Mouse (Mus musculus): ENCODE results near the gene Wdr70. TPM values are rescaled to one million over a fixed set of nuclear protein-coding genes. Genes with fewer than 3 reads are reported as not detected.

Gene Wdr70
- polyA plus RNA-seq, 1 experiment from 2014 or later, result 49.3 TPM

DNA sequence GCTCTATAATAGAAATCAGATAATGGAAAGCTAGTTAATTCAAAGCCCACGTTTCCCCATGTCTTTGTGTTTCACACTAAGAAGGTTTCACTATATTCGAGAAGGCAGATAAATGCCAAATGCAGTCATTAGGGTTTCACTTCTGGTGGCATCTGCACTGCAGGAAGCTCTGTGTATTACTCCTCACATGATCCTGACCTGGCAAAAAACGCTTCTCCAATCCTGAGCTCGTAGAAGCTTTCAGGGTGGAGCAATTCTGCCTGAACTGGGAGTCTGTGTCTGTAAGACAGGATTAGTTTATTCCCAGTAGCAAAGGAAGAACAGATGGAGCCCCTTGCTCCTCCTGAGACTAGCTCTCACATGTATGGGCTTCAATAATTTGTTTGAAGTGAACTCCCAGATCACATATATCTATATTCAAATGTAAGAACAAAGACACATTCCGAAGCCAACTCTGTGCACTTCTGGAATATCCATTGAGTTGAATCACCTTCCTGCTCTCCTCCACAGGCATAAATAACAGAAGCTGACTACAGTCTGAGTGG, 192.4 kb downstream of the Wdr70 start:
- Histone ChIP-seq H3K27me3 (ENCODE audit: control insufficient read depth, insufficient read depth, low read length) (no peaks in the 10 kb centered on the region), H3K4me2 (no peak overlapping the region), H3K4me3 (ENCODE audit: low read depth, low read length) (no peak overlapping the region), H3K4me1 (ENCODE audit: control insufficient read depth, insufficient read depth, low read length) (no peaks in the 10 kb centered on the region), H3K27ac (ENCODE audit: low read depth, low read length) (no peak overlapping the region), H3K9me3 (replicated peaks; ENCODE audit: control insufficient read depth, low read length) (no peaks in the 10 kb centered on the region), H3K9ac (ENCODE audit: low read depth, low read length) (no peak overlapping the region), H3K36me3 (ENCODE audit: control insufficient read depth, insufficient read depth, low read length) (no peaks in the 10 kb centered on the region)
- no peak for ATAC-seq (replicated peaks; ENCODE audit: insufficient number of reproducible peaks, low FRiP score, low TSS enrichment)
- WGBS (ENCODE audit: insufficient replicate concordance), result 83% methylated on average over 5 of the region's 5 CpGs

DNA sequence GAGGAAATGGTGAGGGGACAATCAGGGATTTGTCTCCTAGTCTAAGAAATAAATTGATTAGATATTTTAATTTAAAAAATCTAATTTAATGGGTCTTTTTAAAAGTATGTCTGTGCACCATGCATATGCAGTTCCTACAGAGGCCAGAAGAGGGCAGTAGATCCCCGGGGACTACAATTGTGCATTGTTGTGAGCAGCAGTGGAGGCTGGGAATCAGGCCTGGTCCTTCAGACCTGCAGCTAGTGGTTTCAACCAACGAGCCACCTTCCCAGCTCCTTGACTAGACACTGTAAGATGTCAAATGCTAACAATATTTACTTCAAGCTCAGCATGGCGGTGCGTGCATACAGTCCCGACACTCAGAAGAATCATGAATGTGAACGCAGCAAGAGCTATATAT, 199.7 kb downstream of the Wdr70 start:
- Histone ChIP-seq H3K36me3 (ENCODE audit: control insufficient read depth, insufficient read depth, low read length) (no peaks in the 10 kb centered on the region), H3K4me2 (no peak overlapping the region), H3K27ac (ENCODE audit: low read depth, low read length) (no peak overlapping the region), H3K9me3 (replicated peaks; ENCODE audit: control insufficient read depth, low read length) (no peaks in the 10 kb centered on the region), H3K9ac (ENCODE audit: low read depth, low read length) (no peak overlapping the region), H3K27me3 (ENCODE audit: control insufficient read depth, insufficient read depth, low read length) (no peaks in the 10 kb centered on the region), H3K4me3 (ENCODE audit: low read depth, low read length) (no peak overlapping the region), H3K4me1 (ENCODE audit: control insufficient read depth, insufficient read depth, low read length) (no peaks in the 10 kb centered on the region)
- no peak for ATAC-seq (replicated peaks; ENCODE audit: insufficient number of reproducible peaks, low FRiP score, low TSS enrichment)
- WGBS (ENCODE audit: insufficient replicate concordance), result 91% methylated on average over 6 of the region's 6 CpGs

GRCm38 (mm10) chr15:7891547-7892282, 207.3 kb downstream of the Wdr70 start:
- H3K27ac ChIP-seq (ENCODE audit: low read depth, low read length), result no peak overlapping the region
- no peak overlapping the region for H3K4me2 ChIP-seq
- H3K36me3 ChIP-seq (ENCODE audit: control insufficient read depth, insufficient read depth, low read length), result no peaks in the 10 kb centered on the region
- no peak overlapping the region for H3K9ac ChIP-seq (ENCODE audit: low read depth, low read length)
- peak; percentile 26; the same call in 1 of the 2 replicates for ATAC-seq (replicated peaks; ENCODE audit: insufficient number of reproducible peaks, low FRiP score, low TSS enrichment)
- H3K4me1 ChIP-seq (ENCODE audit: control insufficient read depth, insufficient read depth, low read length), result peaks cover 12% of the 10 kb centered on the region
- WGBS (ENCODE audit: insufficient replicate concordance), result 41% methylated on average over 9 of the region's 9 CpGs
- H3K4me3 ChIP-seq (ENCODE audit: low read depth, low read length), result no peak overlapping the region
- H3K9me3 ChIP-seq (replicated peaks; ENCODE audit: control insufficient read depth, low read length), result no peaks in the 10 kb centered on the region
- H3K27me3 ChIP-seq (ENCODE audit: control insufficient read depth, insufficient read depth, low read length), result no peaks in the 10 kb centered on the region

GRCm38 (mm10) chr15:7890286-7890685, 208.7 kb downstream of the Wdr70 start:
- ATAC-seq (replicated peaks; ENCODE audit: insufficient number of reproducible peaks, low FRiP score, low TSS enrichment), result no peak
- Histone ChIP-seq H3K9me3 (replicated peaks; ENCODE audit: control insufficient read depth, low read length) (no peaks in the 10 kb centered on the region), H3K27me3 (ENCODE audit: control insufficient read depth, insufficient read depth, low read length) (no peaks in the 10 kb centered on the region), H3K4me3 (ENCODE audit: low read depth, low read length) (no peak overlapping the region), H3K4me2 (no peak overlapping the region), H3K36me3 (ENCODE audit: control insufficient read depth, insufficient read depth, low read length) (no peaks in the 10 kb centered on the region), H3K27ac (ENCODE audit: low read depth, low read length) (no peak overlapping the region), H3K4me1 (ENCODE audit: control insufficient read depth, insufficient read depth, low read length) (peaks cover 12% of the 10 kb centered on the region), H3K9ac (ENCODE audit: low read depth, low read length) (no peak overlapping the region)
- WGBS (ENCODE audit: insufficient replicate concordance), result 83% methylated on average over 5 of the region's 5 CpGs

DNA sequence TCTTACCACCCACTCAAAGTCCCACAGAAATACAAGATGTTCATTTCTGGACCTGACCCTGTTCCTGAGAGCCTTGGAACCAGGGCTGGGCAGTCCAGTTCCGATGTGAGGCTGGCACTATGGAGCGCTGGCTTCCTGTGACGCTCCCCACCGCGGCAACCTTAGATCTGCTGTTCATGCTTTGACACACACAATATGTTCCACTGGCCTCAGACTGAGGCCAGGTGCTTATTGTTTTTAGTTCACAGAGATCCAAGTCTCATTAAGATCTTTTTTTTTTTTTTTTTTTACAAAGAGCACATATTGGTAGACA, 209.7 kb downstream of the Wdr70 start:
- Histone ChIP-seq H3K4me1 (ENCODE audit: control insufficient read depth, insufficient read depth, low read length) (peaks cover 12% of the 10 kb centered on the region), H3K9me3 (replicated peaks; ENCODE audit: control insufficient read depth, low read length) (no peaks in the 10 kb centered on the region), H3K27ac (ENCODE audit: low read depth, low read length) (no peak overlapping the region), H3K27me3 (ENCODE audit: control insufficient read depth, insufficient read depth, low read length) (no peaks in the 10 kb centered on the region), H3K9ac (ENCODE audit: low read depth, low read length) (no peak overlapping the region), H3K4me2 (no peak overlapping the region), H3K36me3 (ENCODE audit: control insufficient read depth, insufficient read depth, low read length) (no peaks in the 10 kb centered on the region), H3K4me3 (ENCODE audit: low read depth, low read length) (no peak overlapping the region)
- 87% methylated on average over 5 of the region's 5 CpGs for WGBS (ENCODE audit: insufficient replicate concordance)
- ATAC-seq (replicated peaks; ENCODE audit: insufficient number of reproducible peaks, low FRiP score, low TSS enrichment), result no peak

DNA sequence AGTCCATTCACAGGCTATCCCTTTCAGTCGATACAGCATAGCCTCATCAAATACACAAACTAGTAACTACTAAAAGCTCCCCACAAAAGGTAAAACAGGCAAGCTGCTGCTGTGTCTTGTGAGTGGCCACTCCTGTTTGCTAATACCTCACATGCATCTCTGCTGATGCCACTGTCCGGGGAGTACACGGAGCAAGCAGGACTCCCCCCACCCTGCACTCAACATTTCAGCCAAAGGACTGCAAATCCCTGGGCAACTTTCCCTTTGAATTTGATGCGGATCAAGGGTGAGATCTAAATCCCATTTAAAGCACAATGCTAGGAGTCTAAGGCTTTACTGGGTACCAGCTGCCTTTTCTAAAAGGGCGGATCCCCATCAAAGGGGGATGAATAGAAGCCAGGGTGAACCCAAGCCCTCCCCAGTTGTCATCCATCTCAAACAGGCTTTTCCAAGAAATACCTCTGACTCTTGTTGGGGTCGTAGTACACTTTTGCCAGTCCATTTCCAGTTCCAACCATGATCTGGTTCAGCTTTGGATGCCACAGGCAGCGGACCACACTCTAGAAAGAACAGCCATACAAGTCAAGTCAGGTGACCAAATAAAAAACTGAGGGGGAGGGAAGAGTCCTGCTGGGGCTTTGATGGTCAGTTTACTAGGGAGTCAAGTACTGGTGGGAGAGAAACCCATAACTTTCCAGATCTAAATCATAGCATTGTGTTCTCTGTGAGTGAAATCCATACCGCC, 210.2 kb downstream of the Wdr70 start:
- ATAC-seq (replicated peaks; ENCODE audit: insufficient number of reproducible peaks, low FRiP score, low TSS enrichment), result no peak
- Histone ChIP-seq H3K27me3 (ENCODE audit: control insufficient read depth, insufficient read depth, low read length) (no peaks in the 10 kb centered on the region), H3K27ac (ENCODE audit: low read depth, low read length) (no peak overlapping the region), H3K4me2 (no peak overlapping the region), H3K4me3 (ENCODE audit: low read depth, low read length) (no peak overlapping the region), H3K9me3 (replicated peaks; ENCODE audit: control insufficient read depth, low read length) (no peaks in the 10 kb centered on the region), H3K36me3 (ENCODE audit: control insufficient read depth, insufficient read depth, low read length) (no peaks in the 10 kb centered on the region), H3K9ac (ENCODE audit: low read depth, low read length) (no peak overlapping the region), H3K4me1 (ENCODE audit: control insufficient read depth, insufficient read depth, low read length) (peaks cover 12% of the 10 kb centered on the region)
- 86% methylated on average over 8 of the region's 8 CpGs for WGBS (ENCODE audit: insufficient replicate concordance)

- H3K9me3 ChIP-seq (replicated peaks; ENCODE audit: control insufficient read depth, low read length), result no peaks in the 10 kb centered on the region
- ATAC-seq (replicated peaks; ENCODE audit: insufficient number of reproducible peaks, low FRiP score, low TSS enrichment), result no peak
- no peak overlapping the region for H3K9ac ChIP-seq (ENCODE audit: low read depth, low read length)
- WGBS (ENCODE audit: insufficient replicate concordance), result 75% methylated on average over 8 of the region's 8 CpGs
- H3K27me3 ChIP-seq (ENCODE audit: control insufficient read depth, insufficient read depth, low read length), result no peaks in the 10 kb centered on the region
- no peaks in the 10 kb centered on the region for H3K36me3 ChIP-seq (ENCODE audit: control insufficient read depth, insufficient read depth, low read length)
- no peak overlapping the region for H3K4me2 ChIP-seq
- H3K27ac ChIP-seq (ENCODE audit: low read depth, low read length), result no peak overlapping the region
- no peak overlapping the region for H3K4me3 ChIP-seq (ENCODE audit: low read depth, low read length)
- peaks cover 7% of the 10 kb centered on the region for H3K4me1 ChIP-seq (ENCODE audit: control insufficient read depth, insufficient read depth, low read length)
Measured at GRCm38 (mm10) chr15:7886591-7886990, 212.4 kb downstream of the Wdr70 start.

DNA sequence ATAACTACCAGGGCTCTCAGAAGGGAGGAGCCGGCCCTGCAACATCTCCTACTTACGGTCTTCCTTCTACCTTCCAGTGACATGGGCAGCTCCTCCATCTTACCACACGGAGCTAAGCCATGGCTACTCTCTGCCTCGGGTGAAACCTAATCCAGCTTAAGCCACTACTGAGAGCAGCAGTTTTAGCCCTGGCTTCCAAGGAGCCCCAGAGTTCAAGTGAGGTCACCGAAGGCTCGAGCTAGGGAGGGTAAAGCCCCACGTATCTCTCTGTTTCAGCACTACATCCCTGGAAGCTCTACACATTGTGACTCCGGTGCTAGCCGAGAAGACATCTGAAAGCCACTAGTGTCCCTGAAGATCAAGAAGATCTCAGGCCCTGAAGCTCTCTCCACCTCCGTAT, 213.9 kb downstream of the Wdr70 start:
- 66% methylated on average over 10 of the region's 10 CpGs for WGBS (ENCODE audit: insufficient replicate concordance)

More for the DNA sequence above, 213.9 kb downstream of the Wdr70 start:
- no peaks in the 10 kb centered on the region for H3K9me3 ChIP-seq (replicated peaks; ENCODE audit: control insufficient read depth, low read length)
- H3K4me1 ChIP-seq (ENCODE audit: control insufficient read depth, insufficient read depth, low read length), result peaks cover 2% of the 10 kb centered on the region
- no peak for ATAC-seq (replicated peaks; ENCODE audit: insufficient number of reproducible peaks, low FRiP score, low TSS enrichment)
- no peaks in the 10 kb centered on the region for H3K36me3 ChIP-seq (ENCODE audit: control insufficient read depth, insufficient read depth, low read length)
- no peaks in the 10 kb centered on the region for H3K27me3 ChIP-seq (ENCODE audit: control insufficient read depth, insufficient read depth, low read length)
- no peak overlapping the region for H3K9ac ChIP-seq (ENCODE audit: low read depth, low read length)
- H3K4me3 ChIP-seq (ENCODE audit: low read depth, low read length), result no peak overlapping the region
- no peak overlapping the region for H3K27ac ChIP-seq (ENCODE audit: low read depth, low read length)
- no peak overlapping the region for H3K4me2 ChIP-seq

All from heart, embryonic 11.5 days (tissue).